Mouse (Mus musculus) hematopoietic stem cell, adult 5-6 weeks (primary cell): Measurements from ENCODE around the gene Pla2g2f. TPM values are rescaled to one million over a fixed set of nuclear protein-coding genes. Genes with fewer than 3 reads are reported as not detected.

Experiments used
- ATAC-seq, 2 experiments: fragments of 125-278 bp in 1 of 2; replicated peaks in 1 of 2; 2 replicates each; pipeline ENCODE4 v1.8.0; 2016 to 2017; ENCODE audit warnings: inconsistent platforms in 2 of 2, mild to moderate bottlenecking in 2 of 2, moderate number of reproducible peaks in 2 of 2, low read depth in 1 of 2, moderate TSS enrichment in 1 of 2; ENCODE audit not compliant: low FRiP score in 2 of 2, poor library complexity in 2 of 2, severe bottlenecking in 2 of 2, insufficient read depth in 1 of 2, low TSS enrichment in 1 of 2
- total RNA-seq: library from RNA; stranded (forward); fragments of 172-1452, 232-1000 nt; gene quantifications from 2 replicates; pipeline ENCODE4 v1.2.3, GENCODE M21; 2017

Pla2g2f gene
- total RNA-seq, 1 experiment from 2014 or later = not detected

GRCm38 (mm10) chr4:138704169-138704568 lies 53.3 kb downstream of the Pla2g2f start:
- ATAC-seq = no peak

GRCm38 (mm10) chr4:138703591-138703990 lies 53.8 kb downstream of the Pla2g2f start:
- no peak for ATAC-seq

GRCm38 (mm10) chr4:138702528-138702927 lies 54.9 kb downstream of the Pla2g2f start:
- no peak for ATAC-seq

GRCm38 (mm10) chr4:138702031-138702430 lies 55.4 kb downstream of the Pla2g2f start:
- no peak for ATAC-seq

GRCm38 (mm10) chr4:138701111-138701510 lies 56.3 kb downstream of the Pla2g2f start:
- ATAC-seq = no peak

Other genes starting within 250 kb of the Pla2g2f start
- not detected in 2 replicates for gene Vwa5b1, start 121.7 kb downstream of the Pla2g2f start, total RNA-seq
- not detected in 2 replicates for gene Pla2g2c, start 32.8 kb downstream of the Pla2g2f start, total RNA-seq
- not detected in 2 replicates for gene Ubxn10, start 20.5 kb downstream of the Pla2g2f start, total RNA-seq
- not detected in 2 replicates for gene Pla2g2d, start 18.1 kb upstream of the Pla2g2f start, total RNA-seq
- not detected in 2 replicates for gene Pla2g5, start 105.9 kb upstream of the Pla2g2f start, total RNA-seq
- gene Gm13030, start 116.3 kb upstream of the Pla2g2f start, total RNA-seq = not detected in 2 replicates
- gene Pla2g2e, start 120.3 kb upstream of the Pla2g2f start, total RNA-seq = not detected in 2 replicates
- 10.4 and 12.3 TPM in 2 replicates for gene Otud3, start 156.3 kb upstream of the Pla2g2f start, total RNA-seq
- gene Rnf186, start 209.5 kb upstream of the Pla2g2f start, total RNA-seq = not detected in 2 replicates
- gene Tmco4, start 215.3 kb upstream of the Pla2g2f start, total RNA-seq = 14.0 and 22.8 TPM in 2 replicates